Mouse (Mus musculus): ENCODE data around the gene 4933434E20Rik. TPM values are rescaled to one million over a fixed set of nuclear protein-coding genes. Genes with fewer than 3 reads are reported as not detected.

4933434E20Rik gene
- total RNA-seq, 2 experiments from 2014 or later, result 81.6 to 84.9 TPM

DNA sequence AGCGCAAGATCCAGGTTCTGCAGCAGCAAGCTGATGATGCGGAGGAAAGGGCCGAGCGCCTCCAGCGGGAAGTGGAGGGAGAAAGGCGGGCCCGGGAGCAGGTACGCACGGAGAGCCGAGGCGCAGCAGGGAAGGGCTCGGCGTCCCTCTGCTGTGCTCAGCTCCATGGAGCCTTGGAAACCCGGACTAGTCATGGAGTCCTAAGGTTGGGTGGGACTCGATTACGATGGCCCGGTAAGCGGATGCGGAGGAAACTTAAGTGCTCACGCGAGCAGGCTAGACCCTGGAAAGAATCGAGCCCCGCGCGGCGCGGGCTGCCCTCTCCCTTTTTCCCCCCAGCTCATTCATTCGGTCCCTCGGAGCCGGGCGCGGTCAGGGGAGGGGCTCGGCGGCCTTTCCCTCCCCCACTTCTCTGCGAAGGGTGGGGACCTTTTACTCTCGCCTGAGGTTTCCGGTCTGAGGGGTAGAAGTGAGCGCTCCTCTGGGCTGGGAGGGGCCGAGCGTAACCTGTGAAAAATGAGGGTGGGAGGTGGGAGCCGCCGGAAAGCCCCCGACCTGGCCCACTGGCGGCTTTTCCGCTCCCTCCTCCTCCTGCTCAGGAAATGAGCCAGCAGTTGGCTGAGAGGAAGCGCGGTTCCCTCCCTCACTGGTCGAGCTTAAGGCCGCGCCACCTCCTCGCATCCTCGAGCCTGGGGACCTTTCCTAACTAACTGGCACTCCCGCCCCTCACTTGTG, 28.5 kb downstream of the 4933434E20Rik start:
- DNase-seq (ENCODE audit: low spot score in 2 of 2), result peak in 1 of 2 experiments; percentile 57

DNA sequence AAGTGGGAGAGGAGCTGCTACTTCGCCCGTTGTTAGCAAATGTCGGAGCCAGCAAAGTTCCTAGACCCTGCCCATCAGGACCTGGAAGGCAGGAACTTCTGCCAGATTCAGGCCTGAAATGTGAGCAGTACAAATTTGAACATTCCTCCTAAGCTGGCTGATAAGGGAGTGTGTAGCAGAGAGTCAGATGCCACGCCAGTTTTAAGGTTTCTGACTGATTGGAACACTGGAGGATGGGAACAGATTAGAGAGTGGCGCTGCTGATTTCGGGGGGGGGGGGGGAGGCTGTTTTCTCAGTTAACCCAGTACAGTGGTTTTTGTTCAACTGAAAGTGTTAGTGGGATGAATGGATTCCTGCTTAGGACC, 29.0 kb downstream of the 4933434E20Rik start:
- DNase-seq (ENCODE audit: low spot score in 2 of 2), result no peak

DNA sequence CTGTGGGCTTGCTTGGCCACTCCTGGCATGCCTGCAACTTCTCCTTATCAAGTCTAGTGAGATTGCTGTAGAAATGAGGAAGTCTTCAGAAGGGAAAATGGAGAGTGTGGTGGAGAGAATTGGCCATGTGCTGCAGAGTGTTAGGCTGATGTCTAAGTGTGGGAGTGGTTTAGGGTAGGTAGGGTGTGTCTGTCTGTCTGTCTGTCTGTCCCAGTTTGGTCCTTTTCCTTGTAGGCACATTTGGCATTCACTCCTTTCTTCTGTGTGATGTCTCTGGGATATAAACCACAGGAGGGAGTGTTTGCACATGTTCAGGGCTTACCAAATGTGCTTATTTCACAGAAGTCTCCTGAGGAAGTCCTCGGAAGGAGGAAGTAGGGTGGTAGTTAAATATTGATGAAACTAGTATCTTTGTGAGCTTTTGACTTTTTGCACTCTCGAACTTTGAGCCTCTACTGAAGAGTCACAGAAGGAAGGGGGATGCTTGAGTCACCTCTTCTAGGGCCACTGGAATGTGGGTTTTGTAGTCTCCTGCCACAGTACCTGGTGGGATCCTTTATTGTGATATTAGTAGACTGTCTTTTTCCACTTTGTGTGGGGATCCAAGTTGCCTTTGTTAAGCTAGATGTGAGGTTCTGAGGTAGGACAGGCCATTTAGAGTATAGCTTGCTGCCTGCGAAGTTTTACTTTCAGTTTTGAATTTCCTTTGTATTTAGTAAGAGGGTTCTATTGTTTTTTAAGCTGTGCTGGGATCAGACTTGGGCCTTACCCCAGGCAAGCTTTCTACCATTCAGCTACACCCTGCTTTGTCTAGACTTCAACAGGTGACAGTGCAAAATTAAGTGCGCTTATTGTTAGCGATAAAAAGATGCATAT, 30.2 kb downstream of the 4933434E20Rik start:
- no peak for DNase-seq (ENCODE audit: low spot score in 2 of 2)

DNA sequence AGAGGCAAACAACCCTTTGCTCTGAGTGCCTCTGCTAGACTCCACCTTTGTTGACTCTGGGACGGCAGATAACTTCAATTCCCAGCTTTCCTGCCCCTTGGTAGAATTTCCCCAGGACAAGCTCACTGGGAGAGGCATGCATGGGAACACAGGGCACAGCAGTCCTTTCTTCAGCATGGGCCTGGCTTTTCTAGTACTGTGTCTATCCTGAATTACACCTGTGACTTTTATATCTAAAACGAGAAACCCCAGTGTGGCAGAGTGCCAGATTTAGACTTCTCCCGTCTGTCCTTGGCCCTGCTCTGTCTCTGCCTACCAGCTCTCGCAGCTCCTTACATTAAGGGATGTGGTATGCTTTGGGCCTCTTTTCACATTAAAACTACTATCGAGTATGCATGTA, 31.6 kb downstream of the 4933434E20Rik start:
- no peak for DNase-seq (ENCODE audit: low spot score in 2 of 2)

DNA sequence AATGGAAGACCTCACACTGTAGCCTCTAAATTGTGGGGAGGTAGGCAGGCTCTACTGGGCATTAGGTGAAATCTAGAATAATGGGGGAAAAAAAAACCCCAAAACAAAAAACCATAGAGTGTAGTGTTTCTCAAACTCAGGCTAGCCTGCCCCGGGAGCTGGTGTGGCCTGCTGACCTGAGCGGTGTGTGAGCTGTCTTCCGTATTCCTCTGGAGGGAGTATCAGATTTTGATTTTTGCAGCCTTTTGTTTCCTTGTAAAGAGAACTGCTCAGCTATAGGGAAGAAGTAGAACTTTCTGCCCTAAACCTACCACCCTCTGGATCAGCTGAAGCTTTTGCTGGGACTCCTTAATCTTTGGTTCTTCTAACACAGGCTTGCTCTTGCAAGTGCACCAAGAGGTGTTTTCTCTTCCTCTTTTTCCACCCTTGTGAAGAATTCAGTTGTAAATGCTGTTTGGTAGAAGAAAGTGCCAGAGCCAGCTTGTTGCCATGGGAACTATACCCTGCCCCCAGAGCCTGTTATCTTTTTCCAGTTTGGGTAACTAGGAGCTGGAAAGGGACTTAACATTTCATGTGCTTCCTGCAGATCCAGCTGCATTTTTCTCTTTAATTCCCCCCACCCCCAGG, 32.4 kb downstream of the 4933434E20Rik start:
- peak in 1 of 2 experiments; percentile 68 for DNase-seq (ENCODE audit: low spot score in 2 of 2)

DNA sequence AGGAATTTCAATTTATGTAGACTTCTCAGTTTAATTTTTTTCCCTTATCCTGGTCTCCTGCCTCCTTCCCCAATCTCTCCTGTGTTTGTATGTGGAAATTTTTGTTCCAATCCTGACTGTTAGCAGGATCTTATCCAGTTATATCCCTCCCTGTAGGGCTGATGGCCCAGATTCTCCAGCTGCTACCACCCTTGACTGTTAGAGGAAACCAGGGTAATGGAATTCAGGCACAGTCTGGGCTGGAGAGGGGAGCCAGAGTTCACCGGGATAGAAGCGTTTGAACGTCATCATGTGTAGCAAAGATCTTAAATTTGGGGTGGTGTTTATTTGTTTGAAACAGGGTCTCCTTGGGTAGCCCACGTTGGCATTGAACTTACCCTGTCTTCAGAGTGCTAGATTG, 33.4 kb downstream of the 4933434E20Rik start:
- DNase-seq (ENCODE audit: low spot score in 2 of 2), result no peak

DNA sequence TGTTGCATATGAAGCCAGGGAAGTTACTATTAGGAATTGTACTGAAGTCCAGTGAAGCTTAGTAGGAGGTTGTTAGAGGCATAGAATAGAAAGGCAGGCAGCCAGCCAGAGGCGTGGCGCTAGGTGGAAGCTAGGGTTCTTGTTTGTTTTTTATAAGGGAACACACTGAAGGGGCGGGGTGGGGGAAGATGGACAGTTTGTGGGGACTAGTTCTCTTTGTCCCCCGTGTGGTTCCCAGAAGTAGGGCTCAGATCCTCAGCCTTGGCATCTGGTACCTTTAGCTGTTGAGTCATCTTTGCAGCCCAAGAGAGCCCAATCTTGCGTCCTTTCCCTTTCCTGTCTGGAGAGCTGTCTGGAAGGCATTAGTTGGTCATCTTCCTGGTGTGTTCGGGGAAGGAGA, 33.8 kb downstream of the 4933434E20Rik start:
- DNase-seq (ENCODE audit: low spot score in 2 of 2), result no peak

DNA sequence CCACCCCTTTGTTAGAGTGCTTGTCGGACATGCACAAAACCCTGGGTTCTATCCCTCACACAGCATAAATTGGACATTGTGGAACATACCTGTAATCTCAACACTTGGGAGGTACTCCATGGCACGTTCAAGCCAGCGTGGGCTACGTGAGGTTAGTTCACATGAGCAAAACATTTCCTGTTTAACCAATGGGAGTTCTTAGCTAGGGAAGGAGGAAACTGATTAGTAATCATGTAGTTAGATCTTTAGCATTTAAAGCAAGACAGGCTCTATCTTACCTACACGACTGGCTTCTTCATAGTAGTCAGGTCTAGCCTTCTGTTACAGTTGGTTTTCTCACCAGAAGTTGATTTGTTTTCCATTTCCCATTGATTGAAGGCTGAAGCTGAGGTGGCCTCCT, 34.6 kb downstream of the 4933434E20Rik start:
- no peak for DNase-seq (ENCODE audit: low spot score in 2 of 2)

DNA sequence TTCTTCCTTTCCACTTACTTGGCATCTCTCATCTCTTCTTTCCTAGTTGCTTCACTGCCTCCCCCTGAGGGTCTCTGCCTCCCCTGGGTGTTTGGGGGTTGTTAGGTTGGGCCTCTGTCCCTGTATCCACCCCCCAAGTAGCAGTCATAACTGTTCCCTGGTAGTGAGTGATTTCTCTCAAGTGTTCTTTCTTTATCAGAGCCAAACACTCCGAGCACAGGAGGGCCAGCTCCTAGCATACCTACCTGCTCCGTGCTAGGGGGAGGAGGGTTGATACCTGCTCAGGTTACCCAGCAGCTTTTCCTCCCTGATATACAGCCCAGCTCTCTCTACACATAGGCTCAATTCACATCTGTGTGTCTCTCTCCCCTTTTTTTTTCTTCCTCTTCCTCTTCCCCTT, 37.2 kb downstream of the 4933434E20Rik start:
- no peak for DNase-seq (ENCODE audit: low spot score in 2 of 2)

DNA sequence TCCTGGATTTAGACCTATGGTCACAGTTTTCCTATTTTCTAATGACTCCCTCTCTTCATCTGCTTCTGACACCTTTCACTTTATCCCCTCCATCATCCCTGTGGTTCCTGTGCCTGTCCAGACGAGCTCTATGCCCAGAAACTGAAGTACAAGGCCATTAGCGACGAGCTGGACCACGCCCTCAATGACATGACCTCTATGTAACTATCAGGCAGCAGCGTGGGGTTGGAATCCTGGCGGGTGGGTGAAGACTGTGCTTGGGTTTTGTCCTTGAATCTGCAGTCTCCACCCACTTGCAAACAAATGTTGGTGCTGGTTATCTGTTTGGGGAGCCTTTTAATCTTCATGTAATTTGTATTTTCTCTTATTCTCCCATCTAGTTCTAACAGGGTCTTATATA, 39.5 kb downstream of the 4933434E20Rik start:
- DNase-seq (ENCODE audit: low spot score in 2 of 2), result no peak

DNA sequence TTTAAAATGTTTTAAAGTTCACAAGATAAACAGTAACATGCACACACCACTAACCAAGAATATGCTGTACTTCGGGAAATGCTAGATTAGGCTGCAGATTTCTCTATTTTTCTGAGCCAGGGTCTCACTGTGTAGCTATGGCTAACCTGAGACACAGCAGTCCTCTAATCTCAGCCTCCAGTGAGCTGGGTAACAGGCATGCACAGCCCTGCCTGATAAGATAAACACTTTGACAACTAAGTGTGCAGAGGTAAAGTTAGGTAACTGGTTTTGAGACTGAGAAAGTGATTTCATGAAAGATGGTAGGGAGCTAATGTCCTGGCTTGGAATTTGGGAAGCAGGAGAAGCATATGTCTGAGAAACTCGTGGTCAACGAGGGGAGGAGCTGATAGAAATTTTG, 43.0 kb downstream of the 4933434E20Rik start:
- no peak for DNase-seq (ENCODE audit: low spot score in 2 of 2)

DNA sequence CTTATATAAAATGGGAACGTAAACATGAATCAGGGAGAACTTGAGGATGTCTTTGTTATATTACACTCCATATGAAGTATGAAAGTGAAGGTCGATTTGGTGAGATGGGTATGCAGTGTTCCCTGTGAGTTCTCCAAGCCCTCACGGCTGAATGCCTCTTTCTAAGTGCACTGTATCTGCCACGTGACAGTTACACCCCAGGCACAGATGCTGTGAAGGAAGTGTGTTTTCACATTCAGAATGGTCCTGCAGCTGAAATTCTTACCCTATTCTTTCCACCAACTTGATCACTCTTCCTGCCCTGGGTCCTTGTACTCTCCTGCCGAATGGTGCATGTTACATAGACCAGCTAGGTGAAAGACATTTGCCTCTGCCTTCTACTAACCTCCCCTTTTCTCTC, 46.5 kb downstream of the 4933434E20Rik start:
- no peak for DNase-seq (ENCODE audit: low spot score in 2 of 2)

DNA sequence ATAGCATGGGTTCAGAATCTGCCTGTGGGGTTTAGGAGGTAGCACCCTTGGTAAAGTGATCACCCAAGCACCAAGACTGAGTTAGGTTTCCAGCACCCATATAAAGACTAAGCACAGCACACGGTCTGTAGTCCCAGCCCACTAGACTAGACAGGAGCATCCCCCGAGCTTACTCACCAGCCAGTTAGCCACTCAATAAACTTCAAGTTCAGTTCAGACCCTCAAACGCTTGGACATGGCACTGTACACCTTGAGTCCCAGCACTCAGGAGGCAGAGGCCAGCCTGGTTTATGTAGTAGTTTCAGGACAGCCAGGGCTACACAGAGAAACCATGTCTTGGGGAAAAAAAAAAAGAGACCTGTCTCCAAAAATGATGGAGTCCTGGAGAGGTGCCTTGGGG, 49.6 kb downstream of the 4933434E20Rik start:
- no peak for DNase-seq (ENCODE audit: low spot score in 2 of 2)

DNA sequence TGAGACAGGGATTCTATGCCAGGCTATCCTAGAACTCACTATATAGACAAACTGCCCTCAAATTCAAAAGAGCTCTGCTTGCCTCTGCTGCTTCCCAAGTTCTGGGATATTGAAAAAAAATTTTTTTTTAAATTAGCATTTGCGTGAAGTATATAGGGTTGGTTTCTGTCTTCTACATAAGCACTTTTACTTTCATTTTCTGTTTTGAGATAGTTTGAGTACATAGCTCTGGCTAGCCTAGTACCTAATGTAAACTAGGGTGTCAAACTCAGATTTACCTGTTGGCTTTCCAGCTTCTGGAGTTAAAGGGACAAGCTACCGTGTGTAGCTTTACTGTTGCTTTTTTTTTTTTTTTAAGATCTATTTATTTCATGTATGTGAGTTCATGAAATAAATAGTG, 50.2 kb downstream of the 4933434E20Rik start:
- DNase-seq (ENCODE audit: low spot score in 2 of 2), result no peak

DNA sequence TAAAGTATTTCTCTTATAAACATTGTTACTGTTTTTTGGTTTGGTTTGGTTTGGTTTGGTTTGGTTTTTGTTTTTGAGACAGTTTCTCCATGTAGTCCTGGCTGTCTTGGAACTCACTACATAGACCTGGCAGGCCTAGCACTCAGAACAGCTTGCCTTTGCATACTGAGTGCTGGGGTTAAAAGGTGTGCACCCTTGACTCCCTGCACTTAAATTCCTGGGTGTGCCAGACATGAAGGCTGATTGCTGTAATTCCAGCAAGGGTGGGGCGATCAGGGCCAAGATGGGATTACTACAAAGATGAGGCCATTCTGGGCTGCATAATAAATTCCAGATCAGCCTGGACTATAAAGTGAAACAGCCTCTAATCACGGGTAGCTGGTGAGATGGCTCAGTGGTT, 50.8 kb downstream of the 4933434E20Rik start:
- no peak for DNase-seq (ENCODE audit: low spot score in 2 of 2)

DNA sequence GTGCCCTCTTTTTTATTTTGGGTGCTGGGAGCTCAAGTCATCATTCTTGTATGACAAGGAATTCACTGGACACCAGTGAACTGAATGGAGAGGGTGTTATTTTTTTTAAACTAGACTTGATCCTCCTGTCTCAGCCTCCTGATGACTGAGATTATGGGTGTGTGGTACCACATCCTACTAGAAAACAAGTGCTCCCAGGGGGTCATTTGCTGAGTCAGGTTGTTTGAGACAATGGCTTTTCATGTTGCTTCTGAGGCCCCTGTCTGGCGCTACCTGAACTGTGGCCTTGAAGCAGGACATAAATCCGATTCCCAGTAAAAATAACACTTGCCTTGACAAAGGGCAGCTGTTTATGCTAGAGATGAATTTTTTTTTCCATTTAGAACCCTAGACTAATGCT, 51.7 kb downstream of the 4933434E20Rik start:
- DNase-seq (ENCODE audit: low spot score in 2 of 2), result no peak

DNA sequence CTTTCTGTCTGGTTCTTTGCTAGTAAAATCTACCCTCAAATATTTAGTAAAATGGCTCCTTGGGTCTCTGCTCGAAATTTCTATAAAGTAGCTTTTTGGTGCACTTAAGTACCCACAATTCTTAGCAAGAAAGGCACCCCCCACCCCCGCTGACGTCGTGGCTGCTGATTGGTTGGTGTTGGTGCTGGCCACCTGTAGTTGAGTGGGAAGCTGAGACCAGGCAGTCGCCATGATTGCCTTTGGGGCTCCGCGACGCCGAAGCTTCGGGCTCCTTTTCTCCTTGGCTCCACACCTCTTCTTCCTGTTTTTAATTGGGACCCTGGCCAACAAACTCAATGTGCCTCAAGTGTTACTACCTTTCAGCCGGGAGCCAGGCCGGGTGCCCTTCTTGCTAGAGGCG, 52.5 kb downstream of the 4933434E20Rik start, which contains the start of gene Nup210l:
TSS of gene Nup210l (plus strand) at position 195 of the 400 bp plus-strand sequence.
- no peak for DNase-seq (ENCODE audit: low spot score in 2 of 2)

DNA sequence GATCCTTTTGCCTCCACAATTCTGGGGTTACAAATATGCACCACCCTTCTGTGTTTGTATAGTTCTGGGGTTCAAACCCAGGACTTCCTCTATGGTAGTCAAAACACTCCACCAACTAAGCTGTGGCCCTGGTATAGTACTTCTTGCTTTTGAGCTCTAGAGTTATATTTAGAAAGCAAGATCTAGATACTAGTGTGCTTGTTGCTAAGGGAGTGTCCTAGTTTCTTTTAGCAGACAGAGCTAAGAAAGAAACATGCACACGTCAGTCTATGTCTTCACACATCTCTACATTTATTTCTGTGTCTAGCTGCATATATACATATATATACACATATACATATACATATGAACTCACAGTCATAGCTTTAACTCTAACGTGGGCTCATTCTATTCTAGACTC, 60.3 kb downstream of the 4933434E20Rik start:
- no peak for DNase-seq (ENCODE audit: low spot score in 2 of 2)

DNA sequence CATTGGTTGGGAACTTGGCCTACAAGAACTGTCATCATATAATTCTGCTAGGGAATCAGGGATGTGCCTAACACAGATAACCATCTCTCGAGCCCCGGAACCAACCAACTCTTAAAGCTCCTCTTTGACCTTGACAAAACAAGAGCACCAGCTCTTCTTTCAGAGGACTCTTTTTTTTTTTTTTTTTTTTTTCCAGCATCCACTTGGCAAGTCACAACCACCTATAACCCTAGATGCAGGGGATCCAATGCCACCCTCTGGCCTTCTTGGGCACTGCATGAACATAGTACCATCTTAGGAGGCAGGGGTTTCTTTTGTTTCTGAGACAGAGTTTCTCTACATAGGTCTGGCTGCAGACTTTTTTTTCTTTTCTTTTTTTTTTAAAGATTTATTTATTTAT, 62.9 kb downstream of the 4933434E20Rik start:
- no peak for DNase-seq (ENCODE audit: low spot score in 2 of 2)

DNA sequence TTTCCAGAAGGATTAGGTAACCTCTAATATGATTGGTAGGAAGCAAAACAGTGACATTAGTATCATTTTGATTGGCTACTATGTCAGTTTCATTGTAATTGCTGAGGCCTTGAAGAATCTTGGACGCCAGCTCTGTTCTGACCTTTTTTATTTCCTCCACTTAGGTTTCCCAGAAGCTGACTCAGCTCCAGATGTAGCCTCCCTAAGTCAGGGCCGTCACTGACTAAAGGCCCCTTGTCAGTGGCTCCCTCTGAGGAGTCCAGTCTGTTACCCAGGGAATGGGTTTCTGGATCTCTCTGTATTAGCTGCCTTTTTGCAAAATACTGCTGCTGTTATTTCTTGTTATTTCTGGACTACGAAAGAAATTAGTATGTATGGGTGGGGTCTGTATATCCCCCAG, 64.1 kb downstream of the 4933434E20Rik start:
- no peak for DNase-seq (ENCODE audit: low spot score in 2 of 2)
